Mouse (Mus musculus): ENCODE results near the gene Atp6ap1. TPM values are rescaled to one million over a fixed set of nuclear protein-coding genes. Genes with fewer than 3 reads are reported as not detected.

The Atp6ap1 gene
- polyA plus RNA-seq, 1 experiment from 2014 or later = 248 TPM

DNA sequence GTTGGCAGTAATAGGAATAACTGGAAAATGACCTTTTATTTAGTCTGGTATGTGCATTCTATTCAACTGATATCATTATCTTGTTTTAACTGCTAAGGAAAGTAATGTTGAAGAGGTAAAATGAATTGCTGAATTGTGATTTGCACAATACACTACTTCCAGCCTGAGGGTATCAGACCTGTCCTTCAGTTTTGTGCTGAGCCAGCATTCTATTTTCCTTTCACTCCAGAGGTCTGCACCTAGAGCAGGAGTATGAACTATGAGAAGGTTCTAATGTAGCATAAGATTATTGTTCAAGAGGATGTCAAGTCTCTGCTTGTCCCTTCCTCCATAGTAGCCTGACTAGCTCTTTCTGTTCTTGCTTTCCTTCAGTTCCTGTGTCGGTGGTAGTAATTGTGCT, 1.5 kb downstream of the Atp6ap1 start:
- H3K36me3 ChIP-seq (replicated peaks; ENCODE audit: control insufficient read depth, insufficient read depth) = peaks cover 30% of the 10 kb centered on the region; the same call in 1 of the 2 replicates
- WGBS = 100% methylated on average over 1 of the region's 1 CpGs
- H3K9ac ChIP-seq = no peak overlapping the region
- H3K9me3 ChIP-seq (ENCODE audit: control insufficient read depth, low read length) = no peaks in the 10 kb centered on the region
- H3K27me3 ChIP-seq (ENCODE audit: control insufficient read depth, insufficient read depth, low read length) = no peaks in the 10 kb centered on the region
- H3K27ac ChIP-seq = no peak overlapping the region
- ATAC-seq (ENCODE audit: low FRiP score) (no peak), DNase-seq (ENCODE audit: low spot score) (no peak)
- H3K4me1 ChIP-seq (replicated peaks; ENCODE audit: control insufficient read depth, insufficient read depth, low read length) = no peaks in the 10 kb centered on the region
- no peak overlapping the region; the same call in 1 of the 2 replicates for H3K4me2 ChIP-seq (replicated peaks)
- no peak overlapping the region for H3K4me3 ChIP-seq (replicated peaks; ENCODE audit: low read length)

DNA sequence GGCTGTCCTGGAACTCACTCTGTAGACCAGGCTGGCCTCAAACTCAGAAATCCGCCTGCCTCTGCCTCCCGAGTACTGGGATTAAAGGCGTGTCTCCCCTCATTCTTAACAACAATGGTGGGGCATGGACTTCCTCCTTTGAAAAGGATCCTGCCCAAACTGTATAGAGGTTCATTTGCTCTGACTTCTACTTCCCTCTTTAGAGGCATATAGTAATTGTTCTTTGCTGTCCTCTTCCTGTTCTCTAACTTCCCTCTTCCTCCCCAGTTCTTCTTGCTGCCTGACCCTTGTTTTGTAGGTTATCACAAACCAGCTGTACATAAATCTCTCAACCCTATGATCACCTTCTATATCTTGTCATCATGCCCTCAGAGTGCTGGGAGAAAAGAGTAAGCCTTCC, 2.8 kb downstream of the Atp6ap1 start:
- no peak overlapping the region for H3K9ac ChIP-seq
- H3K36me3 ChIP-seq (replicated peaks; ENCODE audit: control insufficient read depth, insufficient read depth) = peaks cover 35% of the 10 kb centered on the region; the same call in 1 of the 2 replicates
- H3K4me2 ChIP-seq (replicated peaks) = no peak overlapping the region
- no peak overlapping the region for H3K4me3 ChIP-seq (replicated peaks; ENCODE audit: low read length)
- H3K4me1 ChIP-seq (replicated peaks; ENCODE audit: control insufficient read depth, insufficient read depth, low read length) = peaks cover 6% of the 10 kb centered on the region; the same call in 1 of the 2 replicates
- ATAC-seq (ENCODE audit: low FRiP score) (no peak), DNase-seq (ENCODE audit: low spot score) (no peak)
- no peaks in the 10 kb centered on the region for H3K9me3 ChIP-seq (ENCODE audit: control insufficient read depth, low read length)
- no peaks in the 10 kb centered on the region for H3K27me3 ChIP-seq (ENCODE audit: control insufficient read depth, insufficient read depth, low read length)
- WGBS = 90% methylated on average over 3 of the region's 3 CpGs
- H3K27ac ChIP-seq = no peak overlapping the region

DNA sequence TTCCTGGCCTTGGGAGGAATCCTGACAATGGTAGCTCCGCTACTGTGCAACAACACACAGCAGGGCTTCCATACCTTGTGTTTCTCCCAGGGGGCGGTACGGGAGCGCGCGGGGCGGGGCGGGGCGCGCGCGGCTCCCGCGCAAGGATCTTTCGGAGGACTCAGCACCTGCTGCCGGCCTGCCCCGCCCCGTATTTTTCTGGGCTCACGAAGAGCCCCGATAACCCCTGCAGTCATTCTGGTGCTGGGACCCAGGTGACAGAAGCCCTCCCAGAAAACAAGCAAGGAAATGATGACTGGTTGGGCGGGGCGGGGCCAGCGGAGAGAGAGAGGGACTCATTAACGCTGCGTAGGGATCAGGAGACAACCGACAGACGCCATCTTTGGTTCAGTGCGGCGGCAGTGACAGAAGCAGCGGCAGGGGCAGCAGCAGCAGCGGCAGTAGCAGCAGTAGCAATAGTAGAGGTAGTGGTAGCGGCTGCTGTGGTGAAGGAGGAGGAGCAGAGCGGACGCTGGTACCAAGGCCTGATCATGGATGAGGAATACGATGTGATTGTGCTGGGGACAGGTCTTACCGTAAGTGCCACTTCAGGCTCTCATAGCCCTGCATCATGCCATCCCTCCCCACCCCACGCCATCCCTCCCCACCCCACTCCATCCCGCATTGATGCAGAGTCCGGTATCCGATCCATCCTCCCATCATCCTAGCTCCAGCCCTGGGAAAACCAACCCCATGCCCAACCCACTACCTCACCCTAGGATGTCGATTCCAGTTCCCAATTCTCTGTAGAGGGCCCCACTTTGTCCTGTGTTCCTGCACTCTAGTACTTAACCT, 8.2 kb downstream of the Atp6ap1 start, which contains the start of gene Gdi1:
Gene Gdi1, plus strand, starts transcription at position 132 of the 834 bp plus-strand sequence.
- peaks cover 20% of the 10 kb centered on the region; the same call in 1 of the 2 replicates for H3K4me1 ChIP-seq (replicated peaks; ENCODE audit: control insufficient read depth, insufficient read depth, low read length)
- no peaks in the 10 kb centered on the region for H3K9me3 ChIP-seq (ENCODE audit: control insufficient read depth, low read length)
- H3K27me3 ChIP-seq (ENCODE audit: control insufficient read depth, insufficient read depth, low read length) = no peaks in the 10 kb centered on the region
- peaks cover 65% of the 10 kb centered on the region for H3K36me3 ChIP-seq (replicated peaks; ENCODE audit: control insufficient read depth, insufficient read depth)
- DNase-seq (ENCODE audit: low spot score) (peak; percentile 76), ATAC-seq (ENCODE audit: low FRiP score) (peak; percentile 84)
- peak within 1 kb of the TSS; percentile 80 for H3K9ac ChIP-seq
- peak within 1 kb of the TSS; percentile 61 for H3K4me3 ChIP-seq (replicated peaks; ENCODE audit: low read length)
- 12% methylated on average over 36 of the region's 41 CpGs for WGBS
- H3K27ac ChIP-seq = peak within 1 kb of the TSS; percentile 95
- H3K4me2 ChIP-seq (replicated peaks) = peak within 1 kb of the TSS; percentile 75

- ATAC-seq (ENCODE audit: low FRiP score) (peak; percentile 97), DNase-seq (ENCODE audit: low spot score) (peak; percentile 86)
- Histone ChIP-seq H3K9ac (peak within 1 kb of the TSS; percentile 74), H3K4me3 (replicated peaks; ENCODE audit: low read length) (peak within 1 kb of the TSS; percentile 55), H3K36me3 (replicated peaks; ENCODE audit: control insufficient read depth, insufficient read depth) (peaks cover 43% of the 10 kb centered on the region), H3K4me2 (replicated peaks) (peak within 1 kb of the TSS; percentile 57), H3K4me1 (replicated peaks; ENCODE audit: control insufficient read depth, insufficient read depth, low read length) (peaks cover 4% of the 10 kb centered on the region; the same call in 1 of the 2 replicates), H3K27ac (peak within 1 kb of the TSS; percentile 91), H3K27me3 (ENCODE audit: control insufficient read depth, insufficient read depth, low read length) (no peaks in the 10 kb centered on the region), H3K9me3 (ENCODE audit: control insufficient read depth, low read length) (no peaks in the 10 kb centered on the region)
- WGBS = 20% methylated on average over 58 of the region's 59 CpGs
Measured at GRCm38 (mm10) chrX:74312540-74313464, 15.9 kb downstream of the Atp6ap1 start, which contains the start of gene Fam50a. Gene Fam50a, plus strand, starts transcription at chrX:74313033.

GRCm38 (mm10) chrX:74328725-74329161, 31.8 kb downstream of the Atp6ap1 start, which contains the start of gene Plxna3:
Gene Plxna3, plus strand, starts transcription at chrX:74329066.
- ATAC-seq (ENCODE audit: low FRiP score) (peak; percentile 93), DNase-seq (ENCODE audit: low spot score) (peak; percentile 59)
- Histone ChIP-seq H3K9ac (peak within 1 kb of the TSS; percentile 77), H3K4me1 (replicated peaks; ENCODE audit: control insufficient read depth, insufficient read depth, low read length) (peaks cover 28% of the 10 kb centered on the region), H3K4me3 (replicated peaks; ENCODE audit: low read length) (peak within 1 kb of the TSS; percentile 54), H3K27ac (peak within 1 kb of the TSS; percentile 86), H3K36me3 (replicated peaks; ENCODE audit: control insufficient read depth, insufficient read depth) (peaks cover 20% of the 10 kb centered on the region), H3K4me2 (replicated peaks) (peak within 1 kb of the TSS; percentile 76), H3K9me3 (ENCODE audit: control insufficient read depth, low read length) (no peaks in the 10 kb centered on the region), H3K27me3 (ENCODE audit: control insufficient read depth, insufficient read depth, low read length) (no peaks in the 10 kb centered on the region)
- WGBS = 14% methylated on average over 22 of the region's 30 CpGs

GRCm38 (mm10) chrX:74329215-74329671, 32.3 kb downstream of the Atp6ap1 start:
- Histone ChIP-seq H3K9me3 (ENCODE audit: control insufficient read depth, low read length) (no peaks in the 10 kb centered on the region), H3K4me3 (replicated peaks; ENCODE audit: low read length) (peak overlapping the region; percentile 54), H3K9ac (peak overlapping the region; percentile 77), H3K4me1 (replicated peaks; ENCODE audit: control insufficient read depth, insufficient read depth, low read length) (peaks cover 28% of the 10 kb centered on the region), H3K27ac (peak overlapping the region; percentile 86), H3K4me2 (replicated peaks) (peak overlapping the region; percentile 76), H3K36me3 (replicated peaks; ENCODE audit: control insufficient read depth, insufficient read depth) (peaks cover 25% of the 10 kb centered on the region), H3K27me3 (ENCODE audit: control insufficient read depth, insufficient read depth, low read length) (no peaks in the 10 kb centered on the region)
- peak; percentile 35 for ATAC-seq (ENCODE audit: low FRiP score)
- WGBS = 27% methylated on average over 10 of the region's 10 CpGs
- no peak for DNase-seq (ENCODE audit: low spot score)

GRCm38 (mm10) chrX:74330166-74330930, 33.5 kb downstream of the Atp6ap1 start:
- Histone ChIP-seq H3K36me3 (replicated peaks; ENCODE audit: control insufficient read depth, insufficient read depth) (peaks cover 34% of the 10 kb centered on the region), H3K9me3 (ENCODE audit: control insufficient read depth, low read length) (no peaks in the 10 kb centered on the region), H3K4me2 (replicated peaks) (peak overlapping the region; percentile 76), H3K27me3 (ENCODE audit: control insufficient read depth, insufficient read depth, low read length) (no peaks in the 10 kb centered on the region), H3K9ac (peak overlapping the region; percentile 77), H3K4me1 (replicated peaks; ENCODE audit: control insufficient read depth, insufficient read depth, low read length) (peaks cover 28% of the 10 kb centered on the region), H3K4me3 (replicated peaks; ENCODE audit: low read length) (peak overlapping the region; percentile 54), H3K27ac (peak overlapping the region; percentile 86)
- 37% methylated on average over 2 of the region's 2 CpGs for WGBS
- DNase-seq (ENCODE audit: low spot score) = no peak
- ATAC-seq (ENCODE audit: low FRiP score) = no peak

- peak overlapping the region; percentile 64 for H3K4me2 ChIP-seq (replicated peaks)
- no peaks in the 10 kb centered on the region for H3K27me3 ChIP-seq (ENCODE audit: control insufficient read depth, insufficient read depth, low read length)
- 27% methylated on average over 13 of the region's 13 CpGs for WGBS
- H3K36me3 ChIP-seq (replicated peaks; ENCODE audit: control insufficient read depth, insufficient read depth) = no peaks in the 10 kb centered on the region
- peaks cover 4% of the 10 kb centered on the region; the same call in 1 of the 2 replicates for H3K4me1 ChIP-seq (replicated peaks; ENCODE audit: control insufficient read depth, insufficient read depth, low read length)
- DNase-seq (ENCODE audit: low spot score) (no peak), ATAC-seq (ENCODE audit: low FRiP score) (peak; percentile 43; the same call in 1 of the 2 replicates)
- peak overlapping the region; percentile 63 for H3K9ac ChIP-seq
- no peaks in the 10 kb centered on the region for H3K9me3 ChIP-seq (ENCODE audit: control insufficient read depth, low read length)
- H3K4me3 ChIP-seq (replicated peaks; ENCODE audit: low read length) = peak overlapping the region; percentile 39
- H3K27ac ChIP-seq = peak overlapping the region; percentile 81
Measured at GRCm38 (mm10) chrX:74352645-74353466, 56.0 kb downstream of the Atp6ap1 start.

Measured in hindbrain, embryonic 14.5 days (tissue).